In the genomic region with DNA sequence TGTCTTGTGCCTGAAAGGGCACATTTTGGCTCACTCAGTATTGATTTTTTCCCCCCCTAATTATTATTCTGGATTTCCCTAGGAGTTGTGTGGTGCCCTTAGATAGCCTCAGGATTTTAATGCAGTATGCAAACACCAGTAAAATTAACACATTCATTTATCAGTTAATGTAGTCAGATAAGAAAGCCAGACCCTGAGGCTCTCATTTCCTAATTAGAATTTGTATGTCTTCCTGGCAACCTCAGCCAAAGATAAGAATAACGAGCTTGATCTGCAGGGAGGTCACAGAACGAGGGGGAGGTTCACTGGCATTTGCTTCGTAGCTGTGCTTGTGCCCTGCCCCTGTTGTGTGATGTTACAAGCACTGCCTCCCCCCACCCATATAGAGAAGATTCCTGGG, we compare ENCODE assay signal across 18 mouse cellular contexts. TPM values are rescaled to one million over a fixed set of nuclear protein-coding genes. Genes with fewer than 3 reads are reported as not detected.
DNase-seq lines count a peak whose midpoint lies in the region; ATAC-seq and TF ChIP-seq lines count a peak whose summit lies in the region.
"Had no signal": no experiment of that assay in that cellular context is flagged by ENCODE, and none has a peak within 500 bp of the region (broad histone marks: within the 10 kb centered on the region; RNA-seq: fewer than 3 reads in every experiment).

No protein-coding gene starts in this region.

- TF ChIP-seq EP300 in heart, postnatal 0 days (IDR thresholded peaks at IDR 0.05; ENCODE audit: low read depth) = no peak

- H3K36me3 ChIP-seq in hindbrain, embryonic 14.5 days (replicated peaks; ENCODE audit: control insufficient read depth, insufficient read depth) = no peaks in the 10 kb centered on the region
- no peaks in the 10 kb centered on the region for H3K36me3 ChIP-seq in hindbrain, embryonic 10.5 days
- peaks cover 8% of the 10 kb centered on the region; the same call in 1 of the 2 replicates for H3K36me3 ChIP-seq in heart, postnatal 0 days (replicated peaks; ENCODE audit: control insufficient read depth, insufficient read depth, low read length)
- H3K36me3 ChIP-seq in midbrain, embryonic 16.5 days (ENCODE audit: control insufficient read depth, insufficient read depth, low read length) = no peaks in the 10 kb centered on the region
- H3K36me3 ChIP-seq: hindbrain, embryonic 15.5 days; neural tube, embryonic 13.5 days had no signal

- peak overlapping the region; percentile 99 for H3K27ac ChIP-seq in gastrocnemius, adult 2 months
- H3K27ac ChIP-seq in hindbrain, embryonic 14.5 days = peak overlapping the region; percentile 68
- no peak overlapping the region for H3K27ac ChIP-seq in hindbrain, embryonic 10.5 days
- H3K27ac ChIP-seq in heart, postnatal 0 days (ENCODE audit: low read depth) = peak overlapping the region; percentile 96
- peak overlapping the region; percentile 68 for H3K27ac ChIP-seq in midbrain, embryonic 16.5 days (ENCODE audit: low read length)
- H3K27ac ChIP-seq: embryonic facial prominence, embryonic 10.5 days; limb, embryonic 13.5 days; neural tube, embryonic 13.5 days; stomach, embryonic 15.5 days had no signal

- H3K9me3 ChIP-seq in hindbrain, embryonic 14.5 days (ENCODE audit: control insufficient read depth, low read length) = no peaks in the 10 kb centered on the region
- no peaks in the 10 kb centered on the region for H3K9me3 ChIP-seq in hindbrain, embryonic 10.5 days
- no peaks in the 10 kb centered on the region for H3K9me3 ChIP-seq in heart, postnatal 0 days (replicated peaks; ENCODE audit: control insufficient read depth, low read length)
- no peaks in the 10 kb centered on the region for H3K9me3 ChIP-seq in midbrain, embryonic 16.5 days (replicated peaks; ENCODE audit: control insufficient read depth, low read length, poor library complexity, severe bottlenecking)
- H3K9me3 ChIP-seq: embryonic facial prominence, embryonic 10.5 days; hindbrain, embryonic 15.5 days; limb, embryonic 13.5 days; neural tube, embryonic 13.5 days; stomach, embryonic 15.5 days had no signal

- no peak for ATAC-seq in hindbrain, embryonic 14.5 days (ENCODE audit: low FRiP score)
- ATAC-seq in heart, postnatal 0 days (ENCODE audit: insufficient read depth, low read depth) = no peak
- ATAC-seq in midbrain, embryonic 16.5 days = no peak

- no peak for TF ChIP-seq CTCF in gastrocnemius, adult 2 months (IDR thresholded peaks at IDR 0.05)
- no peak for TF ChIP-seq CTCF in heart, postnatal 0 days (IDR thresholded peaks at IDR 0.05; ENCODE audit: low read depth)

- no peak for DNase-seq in gastrocnemius, adult 2 months
- no peak for DNase-seq in gastrocnemius, postnatal 10 days
- DNase-seq in hindbrain, embryonic 14.5 days (ENCODE audit: low spot score) = no peak
- DNase-seq in hindbrain, embryonic 10.5 days (ENCODE audit: low spot score) = no peak
- DNase-seq in heart, postnatal 0 days (ENCODE audit: low spot score) = no peak
- DNase-seq in kidney, postnatal 36 days = no peak
- DNase-seq: adrenal gland, postnatal 10 days; B cell, adult 2 months; cerebellum, postnatal 10 days; kidney, adult 2 months; lung, postnatal 10 days; thymus, postnatal 25 days had no signal

- peaks cover 43% of the 10 kb centered on the region for H3K4me1 ChIP-seq in hindbrain, embryonic 14.5 days (replicated peaks; ENCODE audit: control insufficient read depth, insufficient read depth, low read length)
- H3K4me1 ChIP-seq in hindbrain, embryonic 10.5 days (replicated peaks) = peaks cover 58% of the 10 kb centered on the region
- peaks cover 91% of the 10 kb centered on the region for H3K4me1 ChIP-seq in heart, postnatal 0 days (ENCODE audit: control insufficient read depth, insufficient read depth)
- H3K4me1 ChIP-seq in midbrain, embryonic 16.5 days (ENCODE audit: control insufficient read depth, insufficient read depth, low read length) = peaks cover 31% of the 10 kb centered on the region

- H3K27me3 ChIP-seq in hindbrain, embryonic 14.5 days (ENCODE audit: control insufficient read depth, insufficient read depth, low read length) = no peaks in the 10 kb centered on the region
- H3K27me3 ChIP-seq in hindbrain, embryonic 10.5 days (ENCODE audit: insufficient read depth, poor library complexity, severe bottlenecking) = peaks cover 13% of the 10 kb centered on the region; the same call in 1 of the 2 replicates
- no peaks in the 10 kb centered on the region for H3K27me3 ChIP-seq in heart, postnatal 0 days (ENCODE audit: control insufficient read depth, insufficient read depth, low read length)
- no peaks in the 10 kb centered on the region for H3K27me3 ChIP-seq in midbrain, embryonic 16.5 days (ENCODE audit: control insufficient read depth, insufficient read depth, low read depth, low read length)
- H3K27me3 ChIP-seq: hindbrain, embryonic 15.5 days; limb, embryonic 13.5 days; stomach, embryonic 15.5 days had no signal

- WGBS in hindbrain, embryonic 14.5 days = 19% methylated on average over 3 of the region's 3 CpGs
- 33% methylated on average over 3 of the region's 3 CpGs for WGBS in hindbrain, embryonic 10.5 days
- 3% methylated on average over 3 of the region's 3 CpGs for WGBS in heart, postnatal 0 days
- 23% methylated on average over 3 of the region's 3 CpGs for WGBS in midbrain, embryonic 16.5 days

- intact Hi-C loops in gastrocnemius, adult 2 months (cut with DNase I) = no loop called here

- no peak overlapping the region for H3K9ac ChIP-seq in hindbrain, embryonic 14.5 days
- H3K9ac ChIP-seq in heart, postnatal 0 days (replicated peaks; ENCODE audit: low read depth, low read length) = no peak overlapping the region
- H3K9ac ChIP-seq in midbrain, embryonic 16.5 days (ENCODE audit: low read depth, low read length) = no peak overlapping the region
- H3K9ac ChIP-seq: hindbrain, embryonic 15.5 days; limb, embryonic 13.5 days; neural tube, embryonic 13.5 days; stomach, embryonic 15.5 days had no signal

- no peak overlapping the region for H3K4me3 ChIP-seq in gastrocnemius, adult 2 months
- H3K4me3 ChIP-seq in hindbrain, embryonic 14.5 days (replicated peaks; ENCODE audit: low read length) = no peak overlapping the region
- no peak overlapping the region for H3K4me3 ChIP-seq in hindbrain, embryonic 10.5 days
- H3K4me3 ChIP-seq in heart, postnatal 0 days (ENCODE audit: low read depth, low read length) = no peak overlapping the region
- no peak overlapping the region for H3K4me3 ChIP-seq in midbrain, embryonic 16.5 days (ENCODE audit: low read depth, low read length)
- H3K4me3 ChIP-seq: embryonic facial prominence, embryonic 10.5 days; hindbrain, embryonic 15.5 days; limb, embryonic 13.5 days; neural tube, embryonic 13.5 days; stomach, embryonic 15.5 days had no signal

- H3K4me2 ChIP-seq in hindbrain, embryonic 14.5 days (replicated peaks) = no peak overlapping the region
- no peak overlapping the region for H3K4me2 ChIP-seq in heart, postnatal 0 days (ENCODE audit: low read depth, low read length)
- no peak overlapping the region for H3K4me2 ChIP-seq in midbrain, embryonic 16.5 days (ENCODE audit: low read length)
- H3K4me2 ChIP-seq: hindbrain, embryonic 15.5 days; limb, embryonic 13.5 days; neural tube, embryonic 13.5 days; stomach, embryonic 15.5 days had no signal

RNA-seq across cellular contexts. Expression of gene Bag3, which starts 12.7 kb away (rescaled TPM):
- total RNA-seq in gastrocnemius, adult 2 months (2021) = 100 to 1,000 TPM; 133 to 186 TPM
- total RNA-seq in gastrocnemius, postnatal 10 days (2021) = 10 to 100 TPM; 85.7 to 94.3 TPM
- polyA plus RNA-seq in hindbrain, embryonic 14.5 days (2014; fragmentation: Nextera tagmentation; extraction: Ambion mirVana) = 2.9 and 3.4 TPM in 2 replicates
- polyA plus RNA-seq in hindbrain, embryonic 10.5 days (2016; fragmentation: Nextera tagmentation; extraction: Ambion mirVana) = 7.2 and 7.8 TPM in 2 replicates
- total RNA-seq in heart, postnatal 0 days (2014; rRNA removed; ENCODE audit: low replicate concordance) = 60.3 and 75.3 TPM in 2 replicates
- polyA plus RNA-seq in heart, postnatal 0 days (2015; fragmentation: Nextera tagmentation; extraction: Ambion mirVana) = 43.8 and 46.3 TPM in 2 replicates
- 1.9 and 2.8 TPM in 2 replicates for polyA plus RNA-seq in midbrain, embryonic 16.5 days (2015; fragmentation: Nextera tagmentation; extraction: Ambion mirVana)
